8 mouse cellular contexts compared by ENCODE assay signal in the genomic region with DNA sequence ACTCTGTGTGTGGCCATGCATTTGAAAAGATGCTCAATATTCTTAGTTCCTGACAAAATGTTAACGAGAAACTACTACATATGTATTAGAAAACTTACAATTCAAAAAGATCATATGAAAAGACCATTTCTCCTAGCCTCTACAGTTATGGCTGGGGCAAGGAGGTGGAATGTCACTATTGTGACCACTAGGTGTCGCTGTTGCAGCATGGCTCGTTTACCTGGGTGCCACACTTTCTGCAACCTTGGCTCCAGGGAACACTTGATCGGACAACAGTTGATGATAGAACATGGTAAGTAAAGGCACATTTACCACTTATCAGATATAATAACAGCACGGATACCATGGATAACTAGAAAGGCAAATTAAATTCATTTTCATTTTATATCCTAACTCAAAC. TPM values are rescaled to one million over a fixed set of nuclear protein-coding genes. Genes with fewer than 3 reads are reported as not detected.
DNase-seq lines count a peak whose midpoint lies in the region; ATAC-seq lines count a peak whose summit lies in the region.

No protein-coding gene starts in this region.

- H3K9ac ChIP-seq in liver, embryonic 12.5 days: no peak overlapping the region
- no peak overlapping the region for H3K9ac ChIP-seq in midbrain, embryonic 11.5 days (ENCODE audit: low read length)

- WGBS in liver, embryonic 12.5 days (ENCODE audit: insufficient replicate concordance): 8% methylated on average over 5 of the region's 5 CpGs
- 12% methylated on average over 5 of the region's 5 CpGs for WGBS in midbrain, embryonic 11.5 days

- H3K4me3 ChIP-seq in liver, embryonic 12.5 days: no peak overlapping the region
- H3K4me3 ChIP-seq in midbrain, embryonic 11.5 days (ENCODE audit: low read depth, low read length): no peak overlapping the region

- H3K4me1 ChIP-seq in liver, embryonic 12.5 days: no peaks in the 10 kb centered on the region
- H3K4me1 ChIP-seq in midbrain, embryonic 11.5 days (ENCODE audit: control insufficient read depth, insufficient read depth, low read length): no peaks in the 10 kb centered on the region

- intact Hi-C loops in left cerebral cortex, postnatal 10 days (cut with DNase I): loop anchor here (1.0 to 10.0 kb wide), 2 partner anchors 313 to 631 kb away; a partner anchor contains a TSS

- ATAC-seq in liver, embryonic 12.5 days: no peak
- ATAC-seq in inflammation-experienced regulatory T-cells, adult 6 months: peak; percentile 78
- ATAC-seq in midbrain, embryonic 11.5 days (ENCODE audit: low FRiP score): peak; percentile 72

- H3K4me2 ChIP-seq in liver, embryonic 12.5 days: no peak overlapping the region
- H3K4me2 ChIP-seq in midbrain, embryonic 11.5 days: no peak overlapping the region

- H3K36me3 ChIP-seq in liver, embryonic 12.5 days: no peaks in the 10 kb centered on the region
- H3K36me3 ChIP-seq in midbrain, embryonic 11.5 days (ENCODE audit: control insufficient read depth, insufficient read depth, low read length): no peaks in the 10 kb centered on the region

- no peak overlapping the region for H3K27ac ChIP-seq in liver, embryonic 12.5 days
- no peak overlapping the region for H3K27ac ChIP-seq in midbrain, embryonic 11.5 days (ENCODE audit: low read depth, low read length)

- DNase-seq in liver: peak; percentile 70
- peak; percentile 77 to 86 for DNase-seq in cerebellum, postnatal 36 days
- peak; percentile 40 to 49 for DNase-seq in gastrocnemius, adult 8-10 months (ENCODE audit: low spot score in 2 of 2)
- DNase-seq in left cerebral cortex, postnatal 10 days (ENCODE audit: extremely low spot score in 1 of 2, low spot score in 2 of 2): peak; percentile 64 to 69
- peak; percentile 91 for DNase-seq in midbrain, embryonic 11.5 days (ENCODE audit: low spot score, missing footprints)
- DNase-seq in skeletal muscle tissue, adult 2 months (ENCODE audit: low read depth, low spot score): peak; percentile 62

- H3K27me3 ChIP-seq in liver, embryonic 12.5 days (replicated peaks): no peaks in the 10 kb centered on the region
- no peaks in the 10 kb centered on the region for H3K27me3 ChIP-seq in midbrain, embryonic 11.5 days (ENCODE audit: control insufficient read depth, insufficient read depth, low read length)

- H3K9me3 ChIP-seq in liver, embryonic 12.5 days (replicated peaks): no peaks in the 10 kb centered on the region
- no peaks in the 10 kb centered on the region for H3K9me3 ChIP-seq in midbrain, embryonic 11.5 days (ENCODE audit: control insufficient read depth, low read length)

RNA-seq across cellular contexts. Expression of a gene that starts 51.3 kb away (rescaled TPM):
- 0.07 and 0.14 TPM in 2 replicates for polyA plus RNA-seq in liver, embryonic 12.5 days (2016; fragmentation: Nextera tagmentation; extraction: Ambion mirVana)
- under 1 TPM in 1 of 4 experiments, not detected in 3; 0.07 TPM for total RNA-seq in gastrocnemius, adult 8-10 months (2022)
- polyA plus RNA-seq in inflammation-experienced regulatory T-cells, adult 6 months (2017; shearing (Covaris generic)): 10 to 100 TPM; 36.9 to 59.8 (median 48.1) TPM
- under 1 TPM; 0.14 to 0.28 TPM for total RNA-seq in left cerebral cortex, postnatal 10 days (2021)
- not detected in 2 replicates for polyA plus RNA-seq in midbrain, embryonic 11.5 days (2014; fragmentation: Nextera tagmentation; extraction: Ambion mirVana)

Comparison
In these comparisons a context has a peak if more than half of its experiments do, and no peak if none do; other contexts are left out.
1. RNA of a gene that starts 51.3 kb away (polyA plus RNA-seq): 36.9 to 59.8 TPM in inflammation-experienced regulatory T-cells, adult 6 months; 0.07 to 0.14 TPM in liver, embryonic 12.5 days and not detected in midbrain, embryonic 11.5 days; every median in the first group is over 10 times any median in the second.
2. Peak in every context shown above with its lines, with median percentiles within 50 percentile points of each other: DNase-seq.